Mouse (Mus musculus): ENCODE data around the gene Gpr88.
"Not testable (repeated sequence)": the region's sequence is repeated elsewhere in the genome, so short reads cannot be mapped to it uniquely, and the experiment has no call there.

The Gpr88 gene

DNA sequence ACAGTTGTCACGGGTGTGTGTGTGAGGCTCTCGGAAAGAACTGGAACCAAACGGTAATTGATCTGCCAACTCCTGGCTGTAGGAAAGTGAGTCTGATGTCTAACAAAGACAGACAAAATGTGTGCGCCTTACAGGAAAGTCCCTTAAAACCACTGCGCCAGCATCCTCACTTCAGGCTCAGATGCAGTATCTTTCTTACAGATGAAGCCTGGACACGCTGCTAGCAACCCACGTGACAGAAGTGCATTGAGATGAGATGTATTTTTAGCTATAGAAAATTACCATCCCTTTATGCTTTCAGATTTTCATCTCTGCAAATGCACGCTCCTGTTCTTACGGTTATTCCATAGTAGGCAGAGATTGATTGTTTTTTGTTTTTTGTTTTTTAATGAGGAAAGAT lies 10.6 kb downstream of the Gpr88 start:
- DNase-seq (ENCODE audit: low spot score): no peak

DNA sequence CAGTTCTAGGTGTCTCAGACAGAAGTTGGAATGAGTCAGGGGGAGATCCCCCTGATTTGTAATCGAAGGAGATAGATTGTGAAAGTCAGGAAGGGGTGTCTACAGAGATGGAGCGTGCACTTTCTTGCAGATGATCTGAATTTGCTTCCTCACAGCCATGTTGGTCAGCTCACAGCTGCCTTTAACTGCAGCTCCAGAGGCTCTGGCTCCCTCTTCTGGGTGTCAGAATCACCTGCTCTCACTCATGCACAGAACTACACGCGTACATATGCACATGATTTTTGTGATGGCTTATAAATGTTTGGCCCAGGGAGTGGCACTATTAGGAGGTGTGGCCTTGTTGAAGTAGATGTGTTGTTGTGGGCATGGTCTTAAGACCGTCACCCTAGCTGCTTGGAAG lies 15.8 kb downstream of the Gpr88 start:
- no peak for DNase-seq (ENCODE audit: low spot score)

DNA sequence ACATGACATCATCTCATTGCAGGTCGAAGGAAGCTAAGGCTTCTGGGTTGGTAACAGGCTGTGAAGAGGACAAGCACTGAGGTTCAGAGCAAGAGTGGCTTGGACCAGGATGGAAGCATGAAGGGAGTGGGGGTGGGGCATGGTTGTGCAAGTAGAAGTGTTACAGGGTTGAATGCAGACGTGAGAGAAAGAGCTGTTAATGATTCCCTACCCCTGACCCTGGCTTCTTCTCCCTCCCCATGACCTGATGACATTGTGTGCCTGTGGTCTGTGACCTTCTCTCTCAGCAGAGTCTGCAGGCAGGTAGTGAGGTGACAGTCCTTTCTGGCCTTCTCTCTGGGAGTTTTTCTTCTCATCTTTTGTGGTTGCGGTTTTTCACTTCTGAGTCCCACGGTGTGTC lies 16.4 kb downstream of the Gpr88 start:
- peak; percentile 33 for DNase-seq (ENCODE audit: low spot score)

DNA sequence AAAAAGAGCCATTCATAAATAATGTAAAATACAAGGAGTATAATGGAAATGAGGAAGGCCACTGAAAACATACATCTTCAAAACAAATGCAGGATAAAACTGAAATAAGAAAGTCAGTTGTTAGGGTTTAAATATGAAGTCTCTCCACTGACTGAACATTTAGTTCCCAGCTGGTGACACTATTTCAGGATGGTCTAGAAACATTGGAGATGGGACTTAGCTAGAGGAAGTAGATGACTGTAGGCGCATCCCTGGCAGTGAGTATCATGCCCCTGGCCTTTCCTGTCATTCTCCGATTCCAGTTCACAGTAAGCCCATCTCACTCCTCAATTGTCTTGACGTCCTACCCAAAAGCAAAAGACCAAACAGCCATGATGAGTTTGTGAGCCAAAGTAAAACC lies 19.8 kb downstream of the Gpr88 start:
- no peak for DNase-seq (ENCODE audit: low spot score)

DNA sequence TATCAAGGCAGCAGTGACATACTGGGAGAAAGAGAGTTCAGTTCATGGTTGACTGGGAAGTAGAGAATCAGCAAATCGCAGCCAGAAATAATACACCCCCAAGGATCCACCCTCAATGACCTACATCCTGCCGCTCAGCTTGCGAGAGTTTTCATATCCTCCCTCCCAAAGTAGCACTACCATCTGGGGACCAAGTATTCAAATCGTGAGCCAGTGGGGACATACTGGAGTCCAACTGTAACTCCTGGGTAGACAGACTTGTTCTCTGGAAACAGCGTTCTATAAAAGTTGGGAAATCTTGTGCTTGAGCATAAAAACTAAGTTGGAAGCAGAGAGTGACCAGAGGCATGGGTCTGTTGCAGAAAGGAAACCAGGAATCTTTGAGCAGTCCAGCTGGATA lies 20.5 kb downstream of the Gpr88 start:
- no peak for DNase-seq (ENCODE audit: low spot score)

DNA sequence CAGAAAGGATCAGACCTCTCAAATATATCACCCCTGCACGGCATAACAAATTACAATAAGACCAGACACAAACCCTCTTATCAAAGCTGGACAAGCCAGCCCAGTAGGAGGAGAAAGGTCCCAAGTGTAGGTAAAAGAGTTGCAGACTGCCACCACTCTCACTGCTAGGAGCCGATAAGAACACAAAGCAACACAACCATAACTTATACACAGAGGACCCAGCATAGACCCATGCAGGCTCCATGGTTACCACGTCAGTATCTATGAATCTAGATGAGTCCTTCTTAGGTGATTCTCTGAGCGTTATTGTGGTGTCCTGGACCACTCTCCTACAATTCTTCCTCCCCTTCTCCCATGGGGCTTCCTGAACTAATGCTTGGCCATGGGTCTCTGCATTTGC lies 24.0 kb downstream of the Gpr88 start:
- no peak for DNase-seq (ENCODE audit: low spot score)

DNA sequence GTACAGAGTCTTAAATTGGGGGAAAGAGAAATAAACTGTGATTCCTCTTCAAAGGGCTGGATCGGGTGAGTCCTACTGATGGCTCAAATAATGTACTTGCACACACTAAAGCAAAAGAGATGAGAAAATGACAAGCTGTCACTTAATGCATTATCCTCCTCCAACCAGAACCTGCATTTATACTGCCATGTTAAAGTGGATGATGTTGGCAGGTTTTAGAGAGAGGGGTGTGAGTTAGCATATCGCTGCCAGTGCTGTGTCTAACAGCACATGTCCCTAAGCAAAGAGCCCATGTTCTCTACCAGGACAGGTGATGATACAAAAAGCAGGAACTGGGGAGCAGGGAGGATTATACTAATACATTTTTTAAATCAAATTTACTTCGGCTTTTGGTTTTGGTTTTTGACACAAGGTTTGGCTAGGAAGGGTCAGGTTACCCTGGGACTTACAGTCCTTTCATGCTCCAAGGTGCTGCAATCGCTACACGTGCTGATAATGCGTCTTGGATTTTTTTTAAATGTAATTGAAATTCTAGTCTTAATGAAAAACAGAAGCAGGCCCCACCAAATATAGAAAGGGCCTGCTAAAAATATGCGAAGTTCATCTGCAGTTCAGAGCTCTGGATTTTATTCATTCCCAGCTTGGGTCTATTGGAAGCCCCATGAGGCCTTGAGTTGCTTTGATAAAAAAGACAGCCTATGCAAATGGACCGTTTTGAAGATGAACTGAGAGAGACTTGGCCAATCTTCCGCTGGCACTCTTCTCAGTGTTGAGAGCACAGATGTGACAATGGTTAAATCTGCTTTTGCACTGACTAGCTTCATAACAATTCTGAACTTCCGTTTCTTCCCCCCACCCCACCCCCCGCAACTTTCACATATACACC lies 24.7 kb downstream of the Gpr88 start:
- DNase-seq (ENCODE audit: low spot score): no peak

DNA sequence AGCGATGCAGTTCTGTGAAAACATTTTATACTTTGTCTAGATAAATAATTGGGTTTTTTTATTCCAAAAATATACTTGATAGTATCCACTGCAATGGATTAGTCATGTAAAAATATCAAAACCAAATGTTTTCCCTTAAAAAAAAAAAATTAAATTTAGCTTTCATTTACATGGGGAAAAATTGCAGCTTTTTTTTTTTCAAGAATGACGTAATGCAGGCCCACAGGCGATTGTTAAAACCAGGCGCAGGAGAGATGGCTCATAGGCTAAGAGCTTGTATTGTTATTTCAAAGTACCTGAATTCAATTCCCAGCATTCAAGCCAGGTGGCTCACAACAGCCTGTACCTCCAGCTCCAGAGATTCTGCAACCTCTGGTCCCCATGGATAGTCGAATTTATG lies 25.9 kb downstream of the Gpr88 start:
- no peak for DNase-seq (ENCODE audit: low spot score)

DNA sequence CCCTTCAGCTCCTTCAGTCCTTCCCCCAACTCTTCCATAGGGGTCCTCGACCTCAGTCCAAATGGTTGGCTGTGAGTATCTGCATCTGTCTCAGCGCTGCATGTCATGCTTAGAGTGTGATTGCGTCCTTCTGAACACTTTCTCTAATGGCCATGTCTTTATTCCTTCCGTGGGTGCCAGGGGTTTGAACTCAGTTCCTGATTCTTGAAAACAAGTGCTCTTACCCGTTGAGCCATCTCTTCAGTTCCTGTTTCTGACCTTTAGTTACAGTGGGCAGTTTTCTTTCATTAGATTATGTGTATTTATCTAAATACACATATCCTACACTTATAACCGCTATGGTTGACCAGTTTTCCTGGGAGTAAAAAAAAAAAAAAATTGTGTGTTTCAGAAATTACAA lies 26.4 kb downstream of the Gpr88 start:
- DNase-seq (ENCODE audit: low spot score): no peak

DNA sequence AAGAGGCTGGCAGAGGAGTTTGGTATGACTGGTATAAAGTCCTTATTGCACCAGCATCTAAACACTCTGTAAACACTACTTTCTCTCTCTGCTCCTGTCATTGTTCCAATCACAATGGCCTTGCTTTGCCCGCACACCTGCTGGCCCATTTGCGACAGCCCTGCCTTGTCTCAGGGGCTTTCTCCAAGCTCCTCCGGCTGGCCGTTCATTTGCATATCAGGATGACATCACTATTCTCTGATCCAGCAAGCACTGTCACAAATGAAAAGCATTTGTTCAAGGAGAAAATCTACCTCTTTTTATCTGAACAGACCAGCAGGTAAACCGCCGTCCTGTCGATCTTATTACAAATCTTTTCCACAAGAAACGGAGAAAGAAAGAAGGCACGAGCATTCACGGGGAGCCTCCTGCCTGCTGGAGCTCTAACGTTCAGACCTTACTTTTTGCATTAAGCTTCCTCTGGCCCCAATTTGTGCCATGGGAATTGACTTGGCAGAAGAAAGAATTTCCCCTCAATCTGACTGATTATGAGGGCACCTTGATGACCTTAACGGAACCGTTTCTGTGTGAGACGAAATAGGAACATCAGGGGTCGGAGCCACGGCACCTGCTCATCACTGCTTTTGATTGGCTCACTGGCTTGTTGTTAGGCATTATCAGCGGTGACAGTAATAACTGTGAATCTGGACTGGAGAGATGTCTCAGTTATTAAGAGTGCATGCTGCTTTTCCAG lies 30.6 kb downstream of the Gpr88 start:
- DNase-seq (ENCODE audit: low spot score): no peak

DNA sequence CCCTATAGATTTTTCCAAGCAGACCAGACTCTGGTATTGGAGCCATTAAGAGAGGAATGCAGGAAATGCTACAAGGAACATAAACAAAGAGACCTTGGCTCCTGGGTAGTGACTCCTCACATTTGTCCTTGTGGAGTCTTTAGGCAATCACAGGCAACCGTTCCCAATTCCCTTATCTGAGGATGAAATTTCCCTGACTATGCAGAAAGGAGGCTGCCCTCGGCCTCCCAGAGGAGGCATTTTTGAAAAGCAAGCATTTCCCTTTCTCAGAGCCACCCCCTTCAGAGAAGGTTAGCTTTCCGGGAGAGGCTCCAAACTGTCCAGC lies 31.7 kb downstream of the Gpr88 start:
- DNase-seq (ENCODE audit: low spot score): peak; percentile 9

DNA sequence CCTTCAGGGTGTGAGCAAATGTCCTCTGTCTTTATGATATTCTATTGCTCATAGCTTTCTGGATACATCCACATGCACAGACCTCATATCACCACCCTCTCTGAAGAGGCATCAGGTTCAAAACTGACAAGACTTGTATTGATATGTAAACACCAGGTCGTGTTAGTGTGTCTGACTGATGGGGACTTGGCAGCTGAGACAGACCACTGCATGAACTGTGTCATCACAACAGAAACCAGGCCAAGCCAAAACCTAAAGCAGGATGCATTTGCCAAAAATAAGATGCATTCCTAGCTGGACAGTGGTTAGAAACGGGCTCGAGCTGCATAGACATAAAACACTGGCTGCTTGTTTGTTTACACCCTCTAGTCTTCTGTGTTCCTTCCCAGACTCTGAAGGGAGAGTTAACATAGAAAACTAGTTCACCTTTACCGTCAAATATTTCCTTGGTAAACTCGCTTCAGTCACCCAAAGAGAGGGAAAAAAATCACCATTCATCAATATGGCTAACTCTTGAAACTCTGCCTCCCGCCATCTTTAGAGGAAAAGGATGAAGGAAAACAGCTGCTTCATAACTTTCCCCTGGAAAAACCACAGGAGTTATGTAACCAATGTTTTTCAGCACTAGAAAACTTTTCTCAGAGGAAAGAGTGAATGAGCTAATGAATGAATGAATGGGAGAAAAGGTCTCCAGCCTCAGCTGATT lies 32.2 kb downstream of the Gpr88 start:
- no peak for DNase-seq (ENCODE audit: low spot score)

DNA sequence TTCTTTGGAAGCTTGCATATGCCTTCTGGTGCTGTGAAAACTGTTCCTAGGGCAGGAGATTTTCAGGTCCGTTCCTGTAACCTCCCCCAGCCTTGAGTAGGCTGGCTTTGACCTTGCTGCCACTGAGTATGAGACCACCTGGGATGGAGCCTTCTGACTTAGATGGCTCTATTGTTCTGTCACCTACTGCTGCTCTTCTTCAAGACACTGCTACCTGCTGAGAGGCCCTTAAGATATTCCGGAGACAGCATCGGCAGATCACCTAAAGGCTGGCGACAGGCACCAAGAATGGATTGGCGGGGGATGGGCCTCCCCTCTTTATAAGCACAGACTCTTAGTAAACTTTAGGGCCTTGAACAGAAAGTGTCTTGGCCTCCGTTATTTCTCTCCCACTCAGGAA lies 35.9 kb downstream of the Gpr88 start:
- DNase-seq (ENCODE audit: low spot score): not testable (repeated sequence)

DNA sequence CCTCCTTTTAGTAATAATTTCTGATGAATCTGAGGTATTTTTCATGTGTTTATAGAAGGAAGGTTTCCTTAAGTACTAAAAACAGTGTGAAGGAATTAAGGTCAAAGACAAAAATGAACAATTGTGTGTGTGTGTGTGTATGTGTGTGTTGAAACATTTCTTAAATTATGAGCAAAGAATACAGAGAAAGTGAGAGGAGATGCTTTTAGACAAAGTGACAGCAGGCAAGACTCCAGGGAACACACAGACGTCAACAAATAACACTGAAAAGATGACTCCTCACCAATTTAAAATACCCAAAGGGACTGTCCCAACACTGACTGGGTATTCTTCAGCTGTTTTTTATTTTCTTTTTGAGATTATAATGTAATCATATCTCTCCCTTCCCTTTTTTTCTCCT lies 37.0 kb downstream of the Gpr88 start:
- no peak for DNase-seq (ENCODE audit: low spot score)

DNA sequence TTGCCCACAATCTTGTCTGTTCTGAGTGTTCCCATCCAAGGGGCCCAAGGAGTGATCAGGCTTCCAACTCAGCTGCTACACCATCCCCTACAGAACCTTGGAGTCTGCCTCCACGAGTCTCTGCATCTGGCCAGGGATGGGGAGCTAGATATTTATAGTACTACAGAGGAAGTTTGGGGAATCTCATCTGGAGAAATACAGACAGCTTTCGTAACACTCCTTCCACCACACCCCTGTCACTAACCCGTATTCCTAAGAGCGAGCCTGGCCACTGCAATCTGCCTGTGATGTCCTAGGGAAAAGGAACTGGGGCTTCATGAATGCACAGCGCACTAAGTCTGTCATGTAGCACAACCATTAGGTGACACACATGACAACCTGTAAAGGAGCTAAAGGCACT lies 41.7 kb downstream of the Gpr88 start:
- DNase-seq (ENCODE audit: low spot score): no peak

DNA sequence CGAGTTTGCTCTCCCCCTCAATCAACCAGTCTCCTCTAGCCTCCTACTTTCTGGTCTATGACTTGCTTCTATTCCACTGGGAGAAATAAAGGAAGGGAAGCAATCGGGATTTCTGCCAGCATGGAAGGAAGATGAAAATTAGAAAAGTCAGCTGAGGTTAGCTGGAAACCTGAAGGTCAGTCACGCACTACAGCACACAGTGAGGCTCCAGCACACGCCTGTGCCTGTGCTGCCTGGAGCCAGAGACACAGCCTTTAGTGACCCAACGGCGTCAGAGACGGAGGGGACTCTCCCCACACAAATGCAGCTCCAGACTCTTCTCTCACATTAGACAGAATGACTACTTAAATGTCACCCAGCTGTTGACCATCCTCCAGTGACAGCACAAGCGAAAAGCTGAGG lies 42.6 kb downstream of the Gpr88 start:
- no peak for DNase-seq (ENCODE audit: low spot score)

DNA sequence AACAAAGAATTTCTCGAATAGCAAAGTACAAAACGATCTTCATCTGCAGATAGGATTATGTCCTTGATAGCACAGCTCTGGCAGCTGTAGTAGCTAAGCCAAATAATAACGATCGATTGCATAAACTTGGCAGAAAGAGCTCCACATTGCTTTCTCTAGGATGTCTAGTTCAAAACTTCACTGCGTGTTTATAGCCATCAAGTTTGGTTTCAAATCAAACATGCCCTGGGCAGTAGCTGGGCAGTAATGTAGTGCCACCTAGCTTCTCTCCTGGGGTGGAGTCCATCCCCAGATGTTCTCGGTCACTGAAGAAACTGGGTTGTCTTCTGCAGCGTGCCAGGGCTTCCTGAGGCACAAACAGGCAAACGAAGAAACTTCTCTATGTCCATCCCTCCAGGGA lies 44.1 kb downstream of the Gpr88 start:
- no peak for DNase-seq (ENCODE audit: low spot score)

DNA sequence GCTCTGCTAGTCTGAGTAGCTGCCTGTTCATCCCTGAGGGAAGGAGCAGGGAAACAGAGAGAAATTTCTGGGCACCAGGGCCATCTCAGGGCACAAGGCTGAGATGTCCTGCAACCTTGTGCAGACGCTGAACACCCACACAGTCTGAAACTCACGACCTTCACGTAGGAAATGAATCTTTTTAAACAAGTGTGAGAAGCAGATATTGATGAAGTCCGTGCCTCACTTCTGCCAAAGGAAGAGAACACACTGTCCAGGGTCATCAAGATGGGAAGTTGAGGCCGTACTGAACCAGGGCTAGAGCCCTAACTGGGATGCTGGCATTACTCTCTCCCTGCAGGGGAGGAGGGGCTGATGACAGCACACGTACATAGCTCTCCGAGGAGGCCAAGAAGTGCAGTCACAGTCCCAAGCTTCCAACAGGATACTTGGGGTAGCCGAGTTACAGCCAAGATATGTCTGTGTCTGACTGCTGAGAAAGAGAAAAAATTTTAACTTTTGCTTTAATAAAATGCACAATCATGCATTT lies 46.9 kb downstream of the Gpr88 start:
- no peak for DNase-seq (ENCODE audit: low spot score)

DNA sequence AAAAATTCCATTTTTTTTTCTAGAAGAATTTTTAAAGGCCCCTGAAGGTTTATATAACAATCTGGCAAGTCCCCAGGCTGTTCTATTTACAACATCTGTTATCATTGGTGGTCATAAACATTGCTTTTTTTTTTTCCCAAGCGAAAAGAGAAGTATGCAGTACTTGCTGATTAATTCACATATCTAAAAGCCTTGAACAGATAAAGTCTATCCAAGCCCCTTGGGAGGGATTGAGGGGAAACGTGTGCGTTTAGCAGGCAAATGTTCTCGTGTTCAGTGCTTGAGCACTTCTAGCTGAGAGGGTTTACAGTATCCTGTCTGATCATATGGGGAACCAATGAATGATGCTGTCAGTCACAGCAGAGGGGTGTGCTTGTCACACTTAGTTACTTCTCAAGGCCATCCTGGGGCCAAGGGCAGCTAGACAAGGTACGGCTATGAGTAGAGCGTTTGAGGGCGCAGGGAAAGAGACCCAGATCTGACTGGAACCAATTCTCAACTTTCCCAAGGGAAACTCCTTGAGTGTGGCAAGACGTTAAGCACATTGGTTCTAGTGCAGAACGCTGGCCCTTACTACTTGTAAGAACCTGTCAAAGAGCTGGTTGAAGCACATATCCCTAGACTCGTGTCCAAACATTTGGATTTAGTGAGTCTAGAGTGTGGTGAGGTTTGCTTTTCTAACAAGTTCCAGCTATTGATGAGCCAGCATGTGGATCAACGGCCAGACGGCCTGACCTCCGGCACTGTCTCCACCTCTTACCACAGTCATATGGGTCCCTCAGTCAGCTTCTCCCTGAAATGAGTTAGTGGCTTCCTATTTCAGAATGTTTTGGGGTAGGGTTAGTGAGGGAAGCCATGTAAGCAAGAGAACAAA lies 47.7 kb downstream of the Gpr88 start:
- no peak for DNase-seq (ENCODE audit: low spot score)

DNA sequence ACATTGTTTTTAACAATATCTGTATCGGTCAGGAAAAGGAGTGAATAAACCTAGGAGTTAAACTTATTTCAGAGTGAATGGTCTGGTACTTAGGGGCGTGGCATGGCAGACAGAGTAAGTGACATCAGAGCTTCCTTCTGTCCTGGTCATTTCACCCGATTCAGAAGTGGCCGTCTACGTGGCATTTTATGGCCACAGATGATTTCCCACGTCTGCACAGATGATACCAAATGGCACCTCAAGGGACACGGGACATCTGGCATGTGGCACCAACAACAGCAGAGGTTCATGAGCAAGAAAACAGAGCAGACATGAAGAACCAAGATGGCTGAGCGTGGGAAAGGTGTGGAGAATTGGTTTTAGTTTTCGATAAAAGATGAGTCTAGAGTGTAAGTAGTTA lies 48.7 kb downstream of the Gpr88 start:
- DNase-seq (ENCODE audit: low spot score): no peak

DNA sequence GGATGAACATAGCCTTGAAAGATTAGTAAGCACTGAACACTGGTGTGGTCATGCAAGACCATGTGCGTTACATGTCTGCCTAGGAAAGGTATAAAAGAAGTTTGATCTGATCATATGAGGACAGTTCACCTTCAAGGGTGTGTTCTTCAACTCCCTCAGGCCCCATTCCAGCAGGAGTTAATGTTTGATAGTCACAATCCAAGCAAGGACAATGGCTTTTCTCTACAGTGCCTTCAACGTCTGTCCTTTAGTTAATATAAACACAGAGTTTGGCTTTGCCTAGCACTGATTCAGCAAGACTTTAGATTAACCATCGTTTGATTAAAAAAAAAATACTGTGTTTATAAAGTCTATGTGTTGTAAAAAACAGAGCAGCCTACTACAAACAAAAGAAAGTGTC lies 49.4 kb downstream of the Gpr88 start:
- DNase-seq (ENCODE audit: low spot score): peak; percentile 13

DNA sequence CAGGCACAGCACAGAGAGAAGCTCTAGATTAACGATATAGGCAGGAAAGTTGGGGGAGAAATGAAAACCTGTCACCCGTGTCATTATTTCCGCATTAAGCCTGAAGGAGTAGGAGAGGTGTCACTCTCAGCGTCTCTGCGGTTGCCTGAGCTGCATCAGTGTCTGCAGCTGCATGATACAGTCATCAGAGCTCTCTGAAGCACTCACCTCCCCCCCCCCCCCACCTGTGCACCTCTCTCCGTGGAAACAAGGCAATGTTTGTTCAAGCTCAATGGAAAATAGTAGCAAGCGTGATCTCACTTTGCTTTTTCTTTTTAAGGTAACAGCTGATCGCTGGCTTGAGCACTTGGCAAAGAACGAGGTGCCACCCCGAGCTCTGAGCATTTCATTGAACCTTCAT lies 53.2 kb downstream of the Gpr88 start:
- DNase-seq (ENCODE audit: low spot score): no peak
